Mouse (Mus musculus) forebrain, embryonic 14.5 days (tissue): ENCODE measurements at regions not wholly inside any gene's neighbourhood (a gene's known extent, or its start where the extent isn't known, plus 50 kb on each side); places are given as distances from the start of the nearest gene placed in this dataset.

Experiments used
- ATAC-seq: fragments of 200-750 bp; cut with Nextera tagmentation; 2 replicates; pipeline ENCODE4 v1.8.0; 2017; ENCODE audit warnings: mild to moderate bottlenecking, moderate library complexity
- DNase-seq: peaks from one replicate; pipeline ENCODE4 v3.0.0-alpha.2; 2015; ENCODE audit warnings: low spot score
- H3K27ac ChIP-seq: fragments of 300-500 bp; sonication (generic); 2 replicates; pipeline ENCODE4 v1.5.1; 2014; ENCODE audit warnings: low read depth, mild to moderate bottlenecking, control low read depth, low read length, moderate library complexity
- H3K27me3 ChIP-seq: fragments of 300-500 bp; sonication (generic); replicated peaks from 2 replicates; pipeline ENCODE4 v1.6.1; 2014; ENCODE audit warnings: low read length, control low read depth, mixed read lengths; ENCODE audit not compliant: control insufficient read depth, insufficient read depth
- H3K36me3 ChIP-seq: fragments of 300-500 bp; sonication (generic); 2 replicates; pipeline ENCODE4 v1.6.1; 2014; ENCODE audit warnings: low read length, control low read depth; ENCODE audit not compliant: control insufficient read depth, insufficient read depth
- H3K4me1 ChIP-seq: fragments of 300-500 bp; sonication (generic); 2 replicates; pipeline ENCODE4 v1.6.1; 2014; ENCODE audit warnings: antibody characterized with exemption, low read length, control low read depth; ENCODE audit not compliant: control insufficient read depth, insufficient read depth
- H3K4me2 ChIP-seq: fragments of 300-500 bp; sonication (generic); 2 replicates; pipeline ENCODE4 v1.6.1; 2014; ENCODE audit warnings: mild to moderate bottlenecking, control low read depth, low read length
- H3K4me3 ChIP-seq: fragments of 300-500 bp; sonication (generic); 2 replicates; pipeline ENCODE4 v1.5.1; 2014; ENCODE audit warnings: low read depth, low read length, control low read depth
- H3K9ac ChIP-seq: fragments of 300-500 bp; sonication (generic); 2 replicates; pipeline ENCODE4 v1.6.1; 2014; ENCODE audit warnings: mild to moderate bottlenecking, low read length, control low read depth, moderate library complexity
- H3K9me3 ChIP-seq: fragments of 300-500 bp; sonication (generic); replicated peaks from 2 replicates; pipeline ENCODE4 v1.6.1; 2016; ENCODE audit warnings: low read length, control low read depth, mixed read lengths; ENCODE audit not compliant: control insufficient read depth
- WGBS: fragments of 180-500 bp; shearing (Covaris S2); extraction: QIAGEN DNeasy Blood & Tissue Kit; methylation state at CpG from one replicate; pipeline ENCODE4 v1.1.7; 2014; 5-methylcytosine and 5-hydroxymethylcytosine counted together

- no peaks in the 10 kb centered on the region; the same call in 1 of the 2 replicates for H3K4me1 ChIP-seq
- no peak for DNase-seq
- no peak overlapping the region for H3K9ac ChIP-seq
- no peak overlapping the region for H3K4me3 ChIP-seq
- H3K4me2 ChIP-seq = no peak overlapping the region
- no peaks in the 10 kb centered on the region for H3K27me3 ChIP-seq
- no peak for ATAC-seq
- H3K9me3 ChIP-seq = no peaks in the 10 kb centered on the region
- 65% methylated on average over 6 of the region's 6 CpGs for WGBS
- no peaks in the 10 kb centered on the region for H3K36me3 ChIP-seq
- H3K27ac ChIP-seq = no peak overlapping the region
These were observed 246.1 kb downstream of the Hivep2 start for GRCm38 (mm10) chr10:14211926-14212325.

GRCm38 (mm10) chr10:14211481-14211880 is 245.6 kb downstream of the Hivep2 start:
- Histone ChIP-seq H3K27ac (no peak overlapping the region), H3K4me2 (no peak overlapping the region), H3K9me3 (no peaks in the 10 kb centered on the region), H3K4me1 (no peaks in the 10 kb centered on the region; the same call in 1 of the 2 replicates), H3K36me3 (no peaks in the 10 kb centered on the region), H3K27me3 (no peaks in the 10 kb centered on the region), H3K9ac (no peak overlapping the region), H3K4me3 (no peak overlapping the region)
- ATAC-seq = no peak
- 84% methylated on average over 6 of the region's 6 CpGs for WGBS
- no peak for DNase-seq

GRCm38 (mm10) chr10:14210445-14210844 is 244.6 kb downstream of the Hivep2 start:
- 91% methylated on average over 8 of the region's 8 CpGs for WGBS
- no peaks in the 10 kb centered on the region; the same call in 1 of the 2 replicates for H3K4me1 ChIP-seq
- no peak overlapping the region for H3K9ac ChIP-seq
- no peak for ATAC-seq
- no peaks in the 10 kb centered on the region for H3K9me3 ChIP-seq
- H3K4me2 ChIP-seq = no peak overlapping the region
- no peak overlapping the region for H3K27ac ChIP-seq
- H3K27me3 ChIP-seq = no peaks in the 10 kb centered on the region
- no peak overlapping the region for H3K4me3 ChIP-seq
- no peak for DNase-seq
- H3K36me3 ChIP-seq = no peaks in the 10 kb centered on the region

- Histone ChIP-seq H3K27me3 (no peaks in the 10 kb centered on the region), H3K4me1 (no peaks in the 10 kb centered on the region; the same call in 1 of the 2 replicates), H3K4me2 (no peak overlapping the region), H3K36me3 (no peaks in the 10 kb centered on the region), H3K4me3 (no peak overlapping the region), H3K9me3 (no peaks in the 10 kb centered on the region), H3K9ac (no peak overlapping the region), H3K27ac (no peak overlapping the region)
- no peak for DNase-seq
- no peak for ATAC-seq
- WGBS = 90% methylated on average over 6 of the region's 6 CpGs
These were observed 244.2 kb downstream of the Hivep2 start for GRCm38 (mm10) chr10:14210045-14210444.

- ATAC-seq (no peak), DNase-seq (no peak)
- Histone ChIP-seq H3K36me3 (no peaks in the 10 kb centered on the region), H3K4me1 (no peaks in the 10 kb centered on the region; the same call in 1 of the 2 replicates), H3K4me3 (no peak overlapping the region), H3K9ac (no peak overlapping the region), H3K4me2 (no peak overlapping the region), H3K9me3 (no peaks in the 10 kb centered on the region), H3K27ac (peak overlapping the region; percentile 39; the same call in 1 of the 2 replicates), H3K27me3 (no peaks in the 10 kb centered on the region)
- 77% methylated on average over 6 of the region's 6 CpGs for WGBS
These were observed 242.3 kb downstream of the Hivep2 start for GRCm38 (mm10) chr10:14208206-14208605.

- WGBS = 49% methylated on average over 5 of the region's 5 CpGs
- H3K4me1 ChIP-seq = no peaks in the 10 kb centered on the region; the same call in 1 of the 2 replicates
- H3K36me3 ChIP-seq = no peaks in the 10 kb centered on the region
- no peaks in the 10 kb centered on the region for H3K9me3 ChIP-seq
- ATAC-seq (peak; percentile 84), DNase-seq (peak; percentile 74)
- no peaks in the 10 kb centered on the region for H3K27me3 ChIP-seq
- peak overlapping the region; percentile 27; the same call in 1 of the 2 replicates for H3K27ac ChIP-seq
- H3K4me3 ChIP-seq = no peak overlapping the region
- H3K9ac ChIP-seq = no peak overlapping the region
- no peak overlapping the region for H3K4me2 ChIP-seq
These were observed 241.7 kb downstream of the Hivep2 start for GRCm38 (mm10) chr10:14207616-14208015.

- no peak overlapping the region for H3K9ac ChIP-seq
- ATAC-seq = peak; percentile 57
- WGBS = 67% methylated on average over 5 of the region's 5 CpGs
- no peaks in the 10 kb centered on the region for H3K27me3 ChIP-seq
- H3K27ac ChIP-seq = peak overlapping the region; percentile 27
- DNase-seq = no peak
- no peak overlapping the region for H3K4me2 ChIP-seq
- no peaks in the 10 kb centered on the region for H3K36me3 ChIP-seq
- H3K4me1 ChIP-seq = no peaks in the 10 kb centered on the region; the same call in 1 of the 2 replicates
- H3K9me3 ChIP-seq = no peaks in the 10 kb centered on the region
- no peak overlapping the region for H3K4me3 ChIP-seq
These were observed 241.2 kb downstream of the Hivep2 start for GRCm38 (mm10) chr10:14207051-14207570.
